Mouse (Mus musculus) small intestine, adult 2 months (tissue): ENCODE data around the gene Csnk1g2. TPM values are rescaled to one million over a fixed set of nuclear protein-coding genes. Genes with fewer than 3 reads are reported as not detected.

Source experiments
- H3K27ac ChIP-seq: fragments of 200-500 bp; 2 replicates; pipeline ENCODE4 v1.5.1; 2012; ENCODE audit warnings: low read depth, low read length, control low read depth, inconsistent platforms; ENCODE audit not compliant: insufficient read depth
- H3K27me3 ChIP-seq: fragments of 200-500 bp; 2 replicates; pipeline ENCODE4 v1.6.1; 2012; ENCODE audit warnings: mild to moderate bottlenecking, moderate library complexity, low read length, inconsistent platforms; ENCODE audit not compliant: control insufficient read depth, insufficient read depth
- H3K36me3 ChIP-seq: fragments of 200-500 bp; 2 replicates; pipeline ENCODE4 v1.6.1; 2012; ENCODE audit warnings: mild to moderate bottlenecking, low read length, control low read depth, inconsistent platforms; ENCODE audit not compliant: control insufficient read depth, insufficient read depth
- H3K4me1 ChIP-seq: fragments of 200-500 bp; 2 replicates; pipeline ENCODE4 v1.6.1; 2012; ENCODE audit warnings: low read length, inconsistent platforms, mixed read lengths; ENCODE audit not compliant: control insufficient read depth, insufficient read depth, insufficient read length
- H3K4me3 ChIP-seq: fragments of 200-500 bp; 2 replicates; pipeline ENCODE4 v1.5.1; 2012; ENCODE audit warnings: low read depth, mild to moderate bottlenecking, control low read depth, inconsistent platforms, low read length, moderate library complexity
- CTCF ChIP-seq: fragments of 200-500 bp; IDR thresholded peaks from 2 replicates; pipeline ENCODE4 v1.5.1; 2012; ENCODE audit warnings: low read depth, mild to moderate bottlenecking, control low read depth, inconsistent platforms, low read length, moderate library complexity, mixed read lengths; ENCODE audit not compliant: insufficient replicate concordance, insufficient read length; ENCODE audit errors: extremely low read depth
- POLR2A ChIP-seq: fragments of 200-500 bp; IDR thresholded peaks from 2 replicates; pipeline ENCODE4 v1.6.1; 2012; ENCODE audit warnings: low read depth, mild to moderate bottlenecking, control low read depth, inconsistent platforms, low read length, moderate library complexity
- WGBS: fragments of 180-500 bp; shearing (Covaris S2); methylation state at CpG from one replicate; pipeline ENCODE4 v1.1.7; 2018; 5-methylcytosine and 5-hydroxymethylcytosine counted together
- polyA plus RNA-seq: library from polyadenylated mRNA; depleted of rRNA; stranded (reverse); fragments of >200 nt; gene quantifications from 2 replicates; pipeline ENCODE4 v1.2.3, GENCODE M21; 2012

Csnk1g2 gene
- polyA plus RNA-seq, 1 experiment, result 266 TPM

DNA sequence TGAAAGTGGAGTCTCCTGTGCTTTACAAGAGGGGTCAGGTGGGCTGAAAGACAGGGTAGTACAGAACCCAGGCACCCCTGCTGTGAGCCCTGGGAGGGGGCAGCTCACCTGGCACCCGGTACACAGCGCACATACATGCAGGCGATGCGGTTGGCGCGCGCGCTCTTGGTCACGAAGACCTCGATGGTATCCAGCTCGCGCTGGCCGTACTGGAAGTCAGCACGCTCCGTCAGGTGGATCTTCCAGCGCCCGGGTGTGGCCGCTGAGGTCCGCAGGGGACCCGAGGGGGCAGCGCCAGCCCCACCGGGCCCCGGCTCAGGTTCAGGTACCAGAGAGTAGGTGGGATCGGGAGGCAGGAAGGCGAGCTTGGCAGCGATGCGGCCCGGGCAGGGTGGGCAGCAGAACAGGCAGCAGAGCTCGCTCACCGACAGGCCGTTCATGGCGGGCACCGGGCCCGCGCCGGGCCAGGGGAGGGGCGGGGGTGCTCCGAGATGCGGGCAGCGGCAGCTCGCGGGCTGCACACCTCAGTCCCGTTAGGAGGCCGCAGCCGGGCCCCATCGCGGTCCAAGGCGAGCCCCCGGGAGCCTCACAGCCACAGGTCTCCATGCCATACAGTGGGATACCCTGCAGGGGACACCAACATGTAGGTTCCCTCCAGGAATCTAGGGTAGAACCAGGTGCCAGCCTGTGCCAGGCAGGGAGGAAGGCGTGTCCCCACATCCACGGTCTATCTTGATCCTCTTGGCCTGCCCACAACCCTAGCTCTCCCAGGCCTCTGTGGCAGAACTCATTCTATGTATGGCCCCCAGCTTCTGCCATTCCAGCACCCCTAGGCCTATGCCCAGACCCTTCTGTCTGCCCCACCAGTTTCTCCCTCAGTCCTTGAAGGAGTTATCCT is 36.0 kb upstream of the Csnk1g2 start:
- Histone ChIP-seq H3K36me3 (peaks cover 25% of the 10 kb centered on the region; the same call in 1 of the 2 replicates), H3K4me1 (peaks cover 43% of the 10 kb centered on the region), H3K27ac (peak overlapping the region; percentile 33), H3K4me3 (peak overlapping the region; percentile 23), H3K27me3 (no peaks in the 10 kb centered on the region)
- no peak for TF ChIP-seq POLR2A
- 88% methylated on average over 44 of the region's 51 CpGs for WGBS

DNA sequence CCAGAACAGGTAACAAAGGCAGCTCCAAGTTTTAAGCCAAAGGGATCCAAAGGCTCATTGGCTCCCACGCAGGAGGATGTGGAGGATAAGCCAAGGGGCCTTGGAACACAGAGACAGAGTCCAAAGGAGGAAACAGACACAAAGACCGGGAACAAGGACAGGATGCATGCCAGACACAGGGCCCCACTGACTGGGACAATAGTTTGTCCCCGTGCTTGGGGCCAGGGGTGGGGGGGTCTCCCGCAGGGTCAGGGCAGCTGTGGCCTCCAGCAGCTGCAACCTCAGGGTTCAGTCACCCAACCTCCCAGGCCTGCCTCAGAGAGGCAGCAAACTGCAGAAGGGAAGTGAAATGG is 35.4 kb upstream of the Csnk1g2 start:
- H3K4me3 ChIP-seq, result no peak overlapping the region
- TF ChIP-seq POLR2A (no peak), CTCF (no peak)
- peaks cover 25% of the 10 kb centered on the region; the same call in 1 of the 2 replicates for H3K36me3 ChIP-seq
- peak overlapping the region; percentile 32 for H3K27ac ChIP-seq
- peaks cover 43% of the 10 kb centered on the region for H3K4me1 ChIP-seq
- WGBS, result 23% methylated on average over 4 of the region's 4 CpGs
- no peaks in the 10 kb centered on the region for H3K27me3 ChIP-seq

DNA sequence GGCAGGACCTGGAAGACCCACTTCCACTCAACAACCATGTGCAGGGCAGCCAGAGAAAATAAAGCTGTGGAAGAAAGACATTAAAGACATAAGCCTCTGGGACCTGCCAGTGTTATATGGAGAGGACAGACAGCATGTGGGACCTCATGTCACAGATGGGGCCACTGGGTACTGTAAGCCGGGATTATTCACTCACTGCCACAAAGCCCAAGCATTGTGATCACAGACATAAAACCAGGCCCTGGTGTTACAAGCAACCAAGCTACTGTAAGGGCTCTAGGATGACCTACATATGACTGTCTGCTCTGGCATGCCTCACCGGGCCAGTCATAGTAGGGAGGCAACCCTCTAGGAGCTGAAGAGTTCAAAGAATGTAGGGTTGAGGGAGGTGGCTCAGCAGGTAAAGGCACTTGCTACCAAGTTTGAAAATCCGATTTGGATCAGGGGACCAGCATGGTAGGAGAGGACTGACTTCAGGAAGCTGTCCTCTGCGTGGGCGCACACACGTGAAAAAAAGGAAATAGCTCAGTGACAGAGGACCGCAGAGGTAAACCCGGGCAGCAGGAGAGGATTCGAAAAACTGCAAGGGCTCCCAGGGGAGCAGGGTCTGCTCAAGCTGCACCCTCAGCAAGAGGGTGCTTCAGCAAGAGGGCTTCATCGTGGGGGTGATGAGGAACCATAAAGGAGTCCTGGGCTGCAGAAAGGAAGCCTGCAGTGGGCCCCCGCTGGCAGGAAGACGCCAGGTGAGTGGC is 33.3 kb upstream of the Csnk1g2 start:
- 3% methylated on average over 12 of the region's 12 CpGs for WGBS
- Histone ChIP-seq H3K4me1 (peaks cover 37% of the 10 kb centered on the region), H3K36me3 (peaks cover 17% of the 10 kb centered on the region; the same call in 1 of the 2 replicates), H3K27me3 (no peaks in the 10 kb centered on the region), H3K27ac (peak overlapping the region; percentile 66), H3K4me3 (peak overlapping the region; percentile 98)
- TF ChIP-seq POLR2A (no peak), CTCF (no peak)

DNA sequence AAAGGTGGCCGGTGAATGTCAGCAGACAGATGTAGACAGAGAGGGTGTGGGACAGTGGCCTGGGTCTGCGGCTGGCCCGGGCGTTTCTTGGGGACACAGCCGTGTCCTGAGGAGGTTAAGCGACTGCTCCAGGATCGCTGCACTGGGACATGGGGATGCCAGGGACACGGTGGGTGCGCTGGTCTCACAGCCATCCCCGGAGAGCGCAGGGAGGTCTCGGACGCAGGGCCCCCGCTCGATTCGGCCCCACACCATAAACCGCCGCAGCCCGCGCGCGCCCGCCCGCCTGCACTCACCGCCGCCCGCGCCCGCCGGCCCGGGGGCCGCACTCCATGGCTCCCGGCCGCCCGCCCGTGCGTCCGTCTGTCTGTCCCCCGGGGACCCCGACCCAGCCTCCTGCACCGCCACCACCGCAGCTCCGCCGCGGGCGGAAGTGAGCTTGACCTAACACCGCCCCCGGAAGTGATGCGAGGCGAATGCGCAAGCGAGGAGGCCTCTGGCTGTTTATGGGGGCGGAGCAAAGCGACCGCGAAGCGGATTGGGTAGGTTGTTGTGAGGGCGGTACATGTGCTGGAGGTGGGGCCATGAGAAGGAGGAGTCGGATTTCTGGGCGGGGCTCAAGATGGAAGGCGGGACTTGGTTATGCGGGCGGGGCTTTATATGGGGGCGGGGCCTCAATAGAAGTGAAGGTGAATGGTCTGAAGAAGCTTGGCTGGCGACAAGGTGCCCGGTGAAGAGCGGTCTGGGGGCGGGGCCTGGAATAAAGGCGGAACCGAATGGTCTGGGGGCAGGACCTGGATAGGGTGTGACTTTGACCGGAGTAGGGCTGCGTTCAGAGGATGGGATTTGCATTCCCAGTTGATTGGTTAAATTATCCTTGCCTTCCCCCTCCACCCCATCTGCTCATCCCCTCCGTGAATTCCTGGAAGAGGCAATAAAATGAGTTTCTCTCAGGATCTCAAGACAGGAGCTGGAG is 32.5 kb upstream of the Csnk1g2 start, which contains the start of gene Abhd17a:
TSS of gene Abhd17a (minus strand) at position 463 of the 976 bp plus-strand sequence.
- H3K4me1 ChIP-seq, result peaks cover 30% of the 10 kb centered on the region
- peak; percentile 82 for TF ChIP-seq POLR2A
- no peak for TF ChIP-seq CTCF
- WGBS, result under 1% methylated on average over 70 of the region's 73 CpGs
- H3K4me3 ChIP-seq, result peak within 1 kb of the TSS; percentile 98
- H3K27ac ChIP-seq, result peak within 1 kb of the TSS; percentile 66
- peaks cover 14% of the 10 kb centered on the region; the same call in 1 of the 2 replicates for H3K36me3 ChIP-seq
- no peaks in the 10 kb centered on the region for H3K27me3 ChIP-seq

GRCm38 (mm10) chr10:80596318-80596717 is 26.3 kb upstream of the Csnk1g2 start:
- H3K4me3 ChIP-seq, result no peak overlapping the region
- H3K27me3 ChIP-seq, result no peaks in the 10 kb centered on the region
- H3K4me1 ChIP-seq, result peaks cover 3% of the 10 kb centered on the region; the same call in 1 of the 2 replicates
- no peaks in the 10 kb centered on the region for H3K36me3 ChIP-seq
- WGBS, result 64% methylated on average over 4 of the region's 4 CpGs
- H3K27ac ChIP-seq, result no peak overlapping the region
- TF ChIP-seq POLR2A, result no peak
- TF ChIP-seq CTCF, result no peak

GRCm38 (mm10) chr10:80602698-80603325 is 19.8 kb upstream of the Csnk1g2 start, which contains the start of the genes Scamp4 and Adat3:
Gene Scamp4, plus strand, starts transcription at chr10:80602872.
Gene Adat3, plus strand, starts transcription at chr10:80602880.
- Histone ChIP-seq H3K4me3 (peak within 1 kb of the TSS; percentile 82), H3K27me3 (no peaks in the 10 kb centered on the region), H3K27ac (peak within 1 kb of the TSS; percentile 97), H3K36me3 (peaks cover 10% of the 10 kb centered on the region), H3K4me1 (peaks cover 37% of the 10 kb centered on the region)
- TF ChIP-seq POLR2A (peak; percentile 51; the same call in 1 of the 2 replicates), CTCF (no peak)
- under 1% methylated on average over 54 of the region's 54 CpGs for WGBS
